Comparison of ENCODE assay signal across 12 mouse cellular contexts in the genomic region with DNA sequence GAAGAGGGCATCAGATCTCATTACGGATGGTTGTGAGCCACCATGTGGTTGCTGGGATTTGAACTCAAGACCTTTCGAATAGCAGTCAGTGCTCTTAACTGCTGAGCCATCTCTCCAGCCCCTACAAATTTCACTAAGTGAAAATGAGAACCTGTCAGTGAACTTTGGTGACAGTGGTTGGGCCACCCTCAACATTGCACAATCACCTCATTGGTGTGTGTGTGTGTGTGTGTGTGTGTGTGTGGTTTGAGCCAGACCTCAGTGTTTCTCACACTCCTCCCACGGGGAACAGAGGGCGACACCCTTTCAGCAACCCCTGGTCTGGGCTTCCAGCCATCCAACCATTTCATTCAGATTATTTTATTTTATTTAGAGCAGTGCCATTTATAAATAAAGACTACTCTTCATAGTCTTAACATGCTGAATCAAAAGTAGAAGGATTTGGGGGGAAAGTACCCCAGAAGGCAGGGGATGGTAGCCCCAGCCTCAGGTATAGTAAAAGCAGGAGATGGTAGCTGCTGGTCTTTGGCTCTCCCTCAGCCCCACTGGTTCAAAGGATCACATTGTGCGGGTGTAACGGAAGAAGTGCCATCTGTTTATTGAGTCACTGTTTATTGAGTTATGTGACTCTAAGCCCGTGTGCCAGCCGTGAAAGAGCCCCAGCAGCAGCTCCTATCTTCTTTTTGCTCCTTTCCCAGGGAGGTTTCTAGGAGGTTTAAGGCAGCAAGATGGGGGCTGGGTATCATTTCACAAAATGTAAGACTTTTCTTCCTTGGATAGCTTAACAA. TPM values are rescaled to one million over a fixed set of nuclear protein-coding genes. Genes with fewer than 3 reads are reported as not detected.
DNase-seq lines count a peak whose midpoint lies in the region; ATAC-seq and TF ChIP-seq lines count a peak whose summit lies in the region.
"Had no signal": no experiment of that assay in that cellular context is flagged by ENCODE, and none has a peak within 500 bp of the region (broad histone marks: within the 10 kb centered on the region; RNA-seq: fewer than 3 reads in every experiment).

No protein-coding gene starts in this region.

- peaks cover 8% of the 10 kb centered on the region for H3K36me3 ChIP-seq in liver, embryonic 13.5 days
- H3K36me3 ChIP-seq in liver, embryonic 12.5 days, result peaks cover 6% of the 10 kb centered on the region
- no peaks in the 10 kb centered on the region for H3K36me3 ChIP-seq in intestine, embryonic 15.5 days
- H3K36me3 ChIP-seq in thymus, adult 2 months (ENCODE audit: control insufficient read depth, insufficient read depth, low read length), result no peaks in the 10 kb centered on the region

- no peak overlapping the region for H3K4me3 ChIP-seq in liver, embryonic 13.5 days (replicated peaks)
- no peak overlapping the region for H3K4me3 ChIP-seq in liver, embryonic 12.5 days
- H3K4me3 ChIP-seq in intestine, embryonic 15.5 days (replicated peaks), result no peak overlapping the region
- no peak overlapping the region for H3K4me3 ChIP-seq in thymus, adult 2 months (ENCODE audit: control insufficient read depth, insufficient read depth, low read length)
- H3K4me3 ChIP-seq: limb, embryonic 15.5 days had no signal

- DNase-seq in cerebellum, adult 9-10 months, result peak; percentile 66
- DNase-seq in cerebellum, adult 11 months, result no peak
- no peak for DNase-seq in liver, embryonic 13.5 days
- no peak for DNase-seq in thymus, adult 2 months
- DNase-seq in adrenal gland, adult 8-10 months, result no peak
- DNase-seq: forebrain, postnatal 0 days had no signal

- no peak overlapping the region for H3K9ac ChIP-seq in liver, embryonic 13.5 days
- no peak overlapping the region for H3K9ac ChIP-seq in liver, embryonic 12.5 days
- no peak overlapping the region for H3K9ac ChIP-seq in intestine, embryonic 15.5 days
- H3K9ac ChIP-seq: forebrain, postnatal 0 days; limb, embryonic 15.5 days had no signal

- WGBS in liver, embryonic 13.5 days (ENCODE audit: insufficient replicate concordance), result 55% methylated on average over 8 of the region's 8 CpGs
- 56% methylated on average over 8 of the region's 8 CpGs for WGBS in liver, embryonic 12.5 days (ENCODE audit: insufficient replicate concordance)
- WGBS in intestine, embryonic 15.5 days, result 49% methylated on average over 8 of the region's 8 CpGs
- WGBS in thymus, adult 2 months, result 82% methylated on average over 8 of the region's 8 CpGs

- ATAC-seq in liver, embryonic 13.5 days (ENCODE audit: low read depth), result peak; percentile 37; the same call in 1 of the 2 replicates
- no peak for ATAC-seq in liver, embryonic 12.5 days
- no peak for ATAC-seq in intestine, embryonic 15.5 days
- peak; percentile 90 for ATAC-seq in monocyte, adult 5-6 weeks (replicated peaks; ENCODE audit: insufficient number of reproducible peaks, low FRiP score, low TSS enrichment, poor library complexity, severe bottlenecking)
- ATAC-seq: forebrain, postnatal 0 days; inflammation-experienced regulatory T-cells, adult 6 months had no signal

- H3K27me3 ChIP-seq in liver, embryonic 13.5 days, result 0 out of 2 replicates have a peak, but pooled peaks cover 6% of the 10 kb centered on the region
- peaks cover 10% of the 10 kb centered on the region; the same call in 1 of the 2 replicates for H3K27me3 ChIP-seq in liver, embryonic 12.5 days (replicated peaks)
- H3K27me3 ChIP-seq in intestine, embryonic 15.5 days (replicated peaks), result no peaks in the 10 kb centered on the region
- no peaks in the 10 kb centered on the region for H3K27me3 ChIP-seq in thymus, adult 2 months (ENCODE audit: control insufficient read depth, insufficient read depth, low read length)
- H3K27me3 ChIP-seq: limb, embryonic 15.5 days had no signal

- H3K4me1 ChIP-seq in liver, embryonic 13.5 days (replicated peaks), result peaks cover 33% of the 10 kb centered on the region
- H3K4me1 ChIP-seq in liver, embryonic 12.5 days, result peaks cover 26% of the 10 kb centered on the region
- H3K4me1 ChIP-seq in intestine, embryonic 15.5 days (replicated peaks), result peaks cover 9% of the 10 kb centered on the region; the same call in 1 of the 2 replicates
- no peaks in the 10 kb centered on the region for H3K4me1 ChIP-seq in thymus, adult 2 months (replicated peaks; ENCODE audit: control insufficient read depth, insufficient read depth, low read length)

- TF ChIP-seq CTCF in thymus, adult 2 months (IDR thresholded peaks at IDR 0.05; ENCODE audit: borderline replicate concordance, control insufficient read depth, extremely low read depth, insufficient read depth, low read length, poor library complexity), result no peak

- no peaks in the 10 kb centered on the region for H3K9me3 ChIP-seq in liver, embryonic 13.5 days (replicated peaks)
- H3K9me3 ChIP-seq in liver, embryonic 12.5 days (replicated peaks), result no peaks in the 10 kb centered on the region
- no peaks in the 10 kb centered on the region for H3K9me3 ChIP-seq in intestine, embryonic 15.5 days
- H3K9me3 ChIP-seq: limb, embryonic 15.5 days had no signal

- H3K27ac ChIP-seq in liver, embryonic 13.5 days, result no peak overlapping the region
- no peak overlapping the region for H3K27ac ChIP-seq in liver, embryonic 12.5 days
- peak overlapping the region; percentile 40; the same call in 1 of the 2 replicates for H3K27ac ChIP-seq in intestine, embryonic 15.5 days
- no peak overlapping the region for H3K27ac ChIP-seq in thymus, adult 2 months (ENCODE audit: control insufficient read depth, insufficient read depth, low read length)

- H3K4me2 ChIP-seq in liver, embryonic 13.5 days, result no peak overlapping the region
- no peak overlapping the region for H3K4me2 ChIP-seq in liver, embryonic 12.5 days
- H3K4me2 ChIP-seq in intestine, embryonic 15.5 days (replicated peaks), result no peak overlapping the region
- H3K4me2 ChIP-seq: limb, embryonic 15.5 days had no signal

- no peak for TF ChIP-seq POLR2A in thymus, adult 2 months (IDR thresholded peaks at IDR 0.05; ENCODE audit: control insufficient read depth, extremely low read depth, insufficient read depth, low read length, poor library complexity)

RNA-seq across cellular contexts. Expression of gene Gm9999, which starts 2.5 kb away (rescaled TPM):
- not detected in 2 replicates for polyA plus RNA-seq in liver, embryonic 13.5 days (2015; fragmentation: Nextera tagmentation; extraction: Ambion mirVana)
- polyA plus RNA-seq in liver, embryonic 12.5 days (2016; fragmentation: Nextera tagmentation; extraction: Ambion mirVana), result not detected in 2 replicates
- not detected in 2 replicates for polyA plus RNA-seq in intestine, embryonic 15.5 days (2015; fragmentation: Nextera tagmentation; extraction: Ambion mirVana)
- not detected in 3 replicates for total RNA-seq in monocyte, adult 5-6 weeks (2017)
- 0.54 TPM in 1 of 2 replicates, not detected in the other for polyA plus RNA-seq in thymus, adult 2 months (2012; rRNA removed)
- total RNA-seq in adrenal gland, adult 8-10 months (2022), result not detected
- total RNA-seq: forebrain, postnatal 0 days had no signal
- polyA plus RNA-seq: forebrain, postnatal 0 days; inflammation-experienced regulatory T-cells, adult 6 months; limb, embryonic 15.5 days; urinary bladder, adult 2 months had no signal

RNA-seq across cellular contexts. Expression of gene Spty2d1, which starts 22.3 kb away (rescaled TPM):
- 10.6 and 13.1 TPM in 2 replicates for polyA plus RNA-seq in liver, embryonic 13.5 days (2015; fragmentation: Nextera tagmentation; extraction: Ambion mirVana)
- 16.8 and 17.7 TPM in 2 replicates for polyA plus RNA-seq in liver, embryonic 12.5 days (2016; fragmentation: Nextera tagmentation; extraction: Ambion mirVana)
- 16.5 and 17.2 TPM in 2 replicates for polyA plus RNA-seq in intestine, embryonic 15.5 days (2015; fragmentation: Nextera tagmentation; extraction: Ambion mirVana)
- total RNA-seq in monocyte, adult 5-6 weeks (2017), result 84.5 to 99.8 TPM (median 97.7 TPM) in 3 replicates
- polyA plus RNA-seq in thymus, adult 2 months (2012; rRNA removed), result 6.9 and 8.4 TPM in 2 replicates
- total RNA-seq in adrenal gland, adult 8-10 months (2022), result 10 to 100 TPM; 17.3 to 19.7 (median 18.9) TPM

RNA-seq across cellular contexts. Expression of gene Uevld, which starts 27.6 kb away (rescaled TPM):
- polyA plus RNA-seq in liver, embryonic 13.5 days (2015; fragmentation: Nextera tagmentation; extraction: Ambion mirVana), result 5.3 and 6.2 TPM in 2 replicates
- 6.9 and 7.1 TPM in 2 replicates for polyA plus RNA-seq in liver, embryonic 12.5 days (2016; fragmentation: Nextera tagmentation; extraction: Ambion mirVana)
- polyA plus RNA-seq in intestine, embryonic 15.5 days (2015; fragmentation: Nextera tagmentation; extraction: Ambion mirVana), result 10.3 and 11.2 TPM in 2 replicates
- total RNA-seq in monocyte, adult 5-6 weeks (2017), result 4.8 to 9.9 TPM (median 6.4 TPM) in 3 replicates
- polyA plus RNA-seq in thymus, adult 2 months (2012; rRNA removed), result 4.0 and 4.3 TPM in 2 replicates
- total RNA-seq in adrenal gland, adult 8-10 months (2022), result 10 to 100 TPM; 17.6 to 23.9 (median 21.9) TPM

Comparison
In these comparisons a context has a peak if more than half of its experiments do, and no peak if none do; other contexts are left out.
1. ATAC-seq: peak in liver, embryonic 13.5 days (single experiment) and monocyte, adult 5-6 weeks (single experiment); none in liver, embryonic 12.5 days (single experiment) and intestine, embryonic 15.5 days (single experiment).